ENCODE assay signal across 25 mouse cellular contexts in genomic region chr8:42958052-42958805, GRCm38 (mm10).
DNase-seq lines count a peak whose midpoint lies in the region; ATAC-seq and TF ChIP-seq lines count a peak whose summit lies in the region.
"Had no signal": no experiment of that assay in that cellular context is flagged by ENCODE, and none has a peak within 500 bp of the region (broad histone marks: within the 10 kb centered on the region; RNA-seq: fewer than 3 reads in every experiment).

No protein-coding gene starts in this region.

- WGBS in lung, embryonic 14.5 days = 61% methylated on average over 11 of the region's 11 CpGs

- no peak for TF ChIP-seq CTCF in lung, embryonic 14.5 days (IDR thresholded peaks at IDR 0.05; ENCODE audit: low read depth)

- H3K9me3 ChIP-seq in lung, embryonic 14.5 days (ENCODE audit: low read depth, low read length) = no peaks in the 10 kb centered on the region
- H3K9me3 ChIP-seq: embryonic facial prominence, embryonic 15.5 days; heart, embryonic 12.5 days had no signal

- no peak overlapping the region for H3K4me3 ChIP-seq in lung, embryonic 14.5 days (ENCODE audit: low read depth, low read length)
- H3K4me3 ChIP-seq: embryonic facial prominence, embryonic 15.5 days; erythroblast, embryonic 14.5 days; forebrain, embryonic 10.5 days; heart, adult 2 months; heart, embryonic 12.5 days; hindbrain, embryonic 10.5 days had no signal

- H3K27ac ChIP-seq in lung, embryonic 14.5 days (ENCODE audit: low read depth) = no peak overlapping the region
- H3K27ac ChIP-seq: embryonic facial prominence, embryonic 15.5 days; forebrain, embryonic 10.5 days; heart, adult 2 months; hindbrain, embryonic 10.5 days; hindbrain, embryonic 14.5 days had no signal

- H3K4me2 ChIP-seq in lung, embryonic 14.5 days = no peak overlapping the region
- H3K4me2 ChIP-seq: embryonic facial prominence, embryonic 15.5 days; heart, embryonic 12.5 days; hindbrain, embryonic 14.5 days had no signal

- no peaks in the 10 kb centered on the region for H3K4me1 ChIP-seq in lung, embryonic 14.5 days (ENCODE audit: insufficient read depth)
- H3K4me1 ChIP-seq: embryonic facial prominence, embryonic 15.5 days; forebrain, embryonic 10.5 days; heart, embryonic 12.5 days; hindbrain, embryonic 10.5 days had no signal

- ATAC-seq in frontal cortex, adult (ENCODE audit: low TSS enrichment) = peak; percentile 92
- peak; percentile 58; the same call in 1 of the 2 replicates for ATAC-seq in lung, embryonic 14.5 days (ENCODE audit: insufficient read depth)
- ATAC-seq: forebrain, embryonic 14.5 days; intestine, embryonic 16.5 days; Patski had no signal

- H3K27me3 ChIP-seq in lung, embryonic 14.5 days (ENCODE audit: insufficient read depth, low read length) = no peaks in the 10 kb centered on the region
- H3K27me3 ChIP-seq: CH12.LX; embryonic facial prominence, embryonic 15.5 days; heart, embryonic 12.5 days; Patski had no signal

- no peak overlapping the region for H3K9ac ChIP-seq in lung, embryonic 14.5 days
- H3K9ac ChIP-seq: embryonic facial prominence, embryonic 15.5 days; heart, embryonic 12.5 days; hindbrain, embryonic 14.5 days had no signal

- DNase-seq in frontal cortex, postnatal 14 days (ENCODE audit: low spot score in 2 of 2) = no peak
- peak; percentile 70 for DNase-seq in lung, embryonic 14.5 days
- no peak for DNase-seq in lung, postnatal 25 days (ENCODE audit: low spot score)
- peak; percentile 4 for DNase-seq in right cerebral cortex, postnatal 4 days
- DNase-seq in right cerebral cortex, postnatal 14 days = no peak
- peak; percentile 63 for DNase-seq in telencephalon, adult 2 months (ENCODE audit: low read depth, low spot score)
- no peak for DNase-seq in cerebellum, adult 9-10 months
- DNase-seq: adrenal gland, adult 2 months; adrenal gland, postnatal 25 days; cerebellum, adult 11-12 months; cerebellum, adult 9-11 months; cerebellum, postnatal 36 days; gastrocnemius, postnatal 14 days; heart, adult 2 months had no signal

- no peaks in the 10 kb centered on the region for H3K36me3 ChIP-seq in lung, embryonic 14.5 days (ENCODE audit: insufficient read depth)
- H3K36me3 ChIP-seq: embryonic facial prominence, embryonic 15.5 days; forebrain, embryonic 10.5 days; heart, embryonic 12.5 days; hindbrain, embryonic 10.5 days had no signal

Comparison
In these comparisons a context has a peak if more than half of its experiments do, and no peak if none do; other contexts are left out.
1. DNase-seq: peak in lung, embryonic 14.5 days (single experiment), right cerebral cortex, postnatal 4 days (single experiment) and telencephalon, adult 2 months (single experiment); none in frontal cortex, postnatal 14 days (0 of 2), lung, postnatal 25 days (single experiment), right cerebral cortex, postnatal 14 days (single experiment) and cerebellum, adult 9-10 months (single experiment).